ENCODE assay signal across 9 mouse cellular contexts in genomic region chr1:179734500-179735474, GRCm38 (mm10). TPM values are rescaled to one million over a fixed set of nuclear protein-coding genes. Genes with fewer than 3 reads are reported as not detected.
DNase-seq lines count a peak whose midpoint lies in the region.
"Had no signal": no experiment of that assay in that cellular context is flagged by ENCODE, and none has a peak within 500 bp of the region (broad histone marks: within the 10 kb centered on the region; RNA-seq: fewer than 3 reads in every experiment).

No protein-coding gene starts in this region.

- intact Hi-C loops in gastrocnemius, postnatal 36 days (cut with DNase I), result loop anchor here (10.0 kb wide), 2 partner anchors 90 to 230 kb away; no protein-coding TSS in a partner anchor

- peak; percentile 75 for DNase-seq in 416B (ENCODE audit: low read depth)
- peak; percentile 25 for DNase-seq in Muller cell, postnatal 12 days (ENCODE audit: inconsistent ontology term)
- DNase-seq in cerebellum, postnatal 10 days, result peak; percentile 81 to 84
- peak; percentile 39 to 51 for DNase-seq in gastrocnemius, postnatal 36 days
- DNase-seq in kidney, postnatal 10 days, result peak; percentile 74
- DNase-seq in lung, adult 18-20 months, result peak; percentile 48 to 58
- DNase-seq in right cerebral cortex, adult 18-20 months, result peak; percentile 39
- peak; percentile 47 for DNase-seq in urinary bladder, adult 2 months (ENCODE audit: low spot score)

RNA-seq across cellular contexts. Expression of gene Kif28, which starts 10.3 kb away (rescaled TPM):
- total RNA-seq in gastrocnemius, postnatal 36 days (2021), result under 1 TPM in 1 of 2 experiments, not detected in 1; 0.15 TPM
- polyA plus RNA-seq in urinary bladder, adult 2 months (2012; rRNA removed), result not detected in 2 replicates
- polyA plus RNA-seq: large intestine, adult 2 months had no signal

Comparison
In these comparisons a context has a peak if more than half of its experiments do, and no peak if none do; other contexts are left out.
1. Peak in every context shown above with its lines: DNase-seq.
2. DNase-seq: peak in every context shown above with its lines; median percentile 82 in cerebellum, postnatal 10 days; 75 in 416B; 74 in kidney, postnatal 10 days; 53 in lung, adult 18-20 months; 47 in urinary bladder, adult 2 months; 45 in gastrocnemius, postnatal 36 days; 39 in right cerebral cortex, adult 18-20 months; 25 in Muller cell, postnatal 12 days.